Mouse (Mus musculus) embryonic facial prominence, embryonic 14.5 days (tissue): ENCODE data around the gene Olfr895. TPM values are rescaled to one million over a fixed set of nuclear protein-coding genes. Genes with fewer than 3 reads are reported as not detected.

Source experiments
- ATAC-seq: fragments of 200-750 bp; cut with Nextera tagmentation; 2 replicates; pipeline ENCODE4 v1.8.0; 2017; ENCODE audit warnings: low read depth, moderate number of reproducible peaks, moderate TSS enrichment
- DNase-seq: peaks from one replicate; pipeline ENCODE4 v3.0.0-alpha.2; 2015; ENCODE audit warnings: low spot score
- H3K27ac ChIP-seq: fragments of 300-500 bp; sonication (generic); replicated peaks from 2 replicates; pipeline ENCODE4 v1.5.1; 2014; ENCODE audit warnings: low read depth, mild to moderate bottlenecking, low read length, moderate library complexity
- H3K27me3 ChIP-seq: fragments of 300-500 bp; sonication (generic); replicated peaks from 2 replicates; pipeline ENCODE4 v1.6.1; 2014; ENCODE audit warnings: low read length; ENCODE audit not compliant: control insufficient read depth, insufficient read depth
- H3K36me3 ChIP-seq: fragments of 300-500 bp; sonication (generic); 2 replicates; pipeline ENCODE4 v1.6.1; 2014; ENCODE audit warnings: low read length, mixed read lengths; ENCODE audit not compliant: control insufficient read depth, insufficient read depth
- H3K4me1 ChIP-seq: fragments of 300-500 bp; sonication (generic); 2 replicates; pipeline ENCODE4 v1.6.1; 2014; ENCODE audit warnings: antibody characterized with exemption, low read length; ENCODE audit not compliant: control insufficient read depth, insufficient read depth
- H3K4me2 ChIP-seq: fragments of 300-500 bp; sonication (generic); 2 replicates; pipeline ENCODE4 v1.6.1; 2014; ENCODE audit warnings: low read depth, mild to moderate bottlenecking, low read length, moderate library complexity, mixed read lengths
- H3K4me3 ChIP-seq: fragments of 300-500 bp; sonication (generic); 2 replicates; pipeline ENCODE4 v1.5.1; 2014; ENCODE audit warnings: low read depth, mild to moderate bottlenecking, low read length
- H3K9ac ChIP-seq: fragments of 300-500 bp; sonication (generic); 2 replicates; pipeline ENCODE4 v1.6.1; 2014; ENCODE audit warnings: low read depth, mild to moderate bottlenecking, low read length, moderate library complexity, mixed read lengths
- H3K9me3 ChIP-seq: fragments of 300-500 bp; sonication (generic); 2 replicates; pipeline ENCODE4 v1.6.1; 2016; ENCODE audit warnings: low read length; ENCODE audit not compliant: control insufficient read depth
- WGBS: fragments of 180-500 bp; shearing (Covaris S2); extraction: QIAGEN DNeasy Blood & Tissue Kit; methylation state at CpG from one replicate; pipeline ENCODE4 v1.1.7; 2014; 5-methylcytosine and 5-hydroxymethylcytosine counted together
- polyA plus RNA-seq: library from polyadenylated mRNA; unstranded; fragments of >200 nt; fragmentation: Nextera tagmentation; extraction: Ambion mirVana; gene quantifications from 2 replicates; pipeline ENCODE4 v1.2.1, GENCODE M21; 2014

Olfr895 gene
- not detected in 2 replicates for polyA plus RNA-seq

DNA sequence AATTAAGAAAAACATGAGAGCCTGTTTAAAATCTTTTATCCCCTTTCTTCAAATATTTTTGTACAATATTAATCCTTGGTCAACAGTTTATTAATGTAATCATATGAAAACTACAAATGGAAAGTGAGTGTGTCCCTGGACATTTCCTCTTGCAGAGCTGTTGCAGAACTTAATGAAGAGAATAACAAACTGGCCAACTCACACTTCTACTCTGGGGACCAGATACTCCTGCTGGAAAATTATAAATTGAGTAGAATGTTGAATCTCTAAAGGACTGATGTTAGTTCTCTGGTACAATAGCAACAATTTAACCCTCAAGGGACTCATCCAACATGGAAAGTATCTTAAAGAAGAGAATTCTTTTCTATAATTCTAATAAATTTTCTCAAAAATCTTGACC, at the start of gene Olfr895:
Gene Olfr895, plus strand, starts transcription at position 301 of the 400 bp plus-strand sequence.
- H3K9me3 ChIP-seq: no peaks in the 10 kb centered on the region
- ATAC-seq (no peak), DNase-seq (no peak)

GRCm38 (mm10) chr9:38252474-38252873, 15.2 kb upstream of the Olfr895 start, which contains the start of gene Olfr143:
Gene Olfr143, plus strand, starts transcription at chr9:38252774.
- H3K27ac ChIP-seq: no peak within 1 kb of the TSS
- H3K27me3 ChIP-seq: no peaks in the 10 kb centered on the region
- H3K4me2 ChIP-seq: no peak within 1 kb of the TSS
- H3K4me1 ChIP-seq: no peaks in the 10 kb centered on the region
- no peak within 1 kb of the TSS for H3K4me3 ChIP-seq
- DNase-seq (no peak), ATAC-seq (no peak)
- no peak within 1 kb of the TSS for H3K9ac ChIP-seq
- H3K36me3 ChIP-seq: no peaks in the 10 kb centered on the region
- H3K9me3 ChIP-seq: no peaks in the 10 kb centered on the region

More for the DNA sequence above, at the start of gene Olfr895:
- Histone ChIP-seq H3K9ac (no peak within 1 kb of the TSS), H3K4me1 (no peaks in the 10 kb centered on the region), H3K36me3 (no peaks in the 10 kb centered on the region), H3K27ac (no peak within 1 kb of the TSS), H3K4me3 (no peak within 1 kb of the TSS), H3K27me3 (no peaks in the 10 kb centered on the region), H3K4me2 (no peak within 1 kb of the TSS)

DNA sequence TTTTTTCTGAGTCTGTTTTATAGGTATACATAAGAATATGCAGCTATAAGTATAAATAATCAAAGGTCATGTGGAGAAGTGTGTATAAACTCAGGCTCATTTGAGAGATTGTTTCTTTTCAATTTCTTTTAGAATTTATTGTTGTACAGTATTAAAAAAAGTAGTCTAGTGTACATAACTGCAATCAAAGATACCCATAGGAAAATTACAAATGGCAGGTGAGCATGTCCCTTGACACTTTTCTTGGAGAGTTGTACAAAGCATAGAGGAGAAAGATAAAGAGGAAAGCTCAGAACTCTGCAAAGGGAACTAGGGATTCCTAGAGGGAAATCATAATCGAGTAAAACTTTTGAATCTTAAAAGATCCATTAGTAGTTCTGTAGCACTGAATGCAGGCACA, 23.2 kb downstream of the Olfr895 start, which contains the start of gene Olfr896-ps1:
Gene Olfr896-ps1, plus strand, starts transcription at position 301 of the 400 bp plus-strand sequence.
- Histone ChIP-seq H3K27ac (no peak within 1 kb of the TSS), H3K4me3 (no peak within 1 kb of the TSS), H3K9ac (no peak within 1 kb of the TSS), H3K9me3 (no peaks in the 10 kb centered on the region), H3K4me1 (no peaks in the 10 kb centered on the region), H3K36me3 (no peaks in the 10 kb centered on the region), H3K27me3 (no peaks in the 10 kb centered on the region), H3K4me2 (no peak within 1 kb of the TSS)
- ATAC-seq (no peak), DNase-seq (no peak)
- 82% methylated on average over 1 of the region's 1 CpGs for WGBS

Other genes starting within 250 kb of the Olfr895 start
- not detected in 2 replicates for gene Olfr883, start 242.0 kb upstream of the Olfr895 start, polyA plus RNA-seq
- 0.13 and 0.14 TPM in 2 replicates for gene Olfr884, start 221.3 kb upstream of the Olfr895 start, polyA plus RNA-seq
- gene Olfr885, start 206.5 kb upstream of the Olfr895 start, polyA plus RNA-seq: not detected in 2 replicates
- 0.07 TPM in 1 of 2 replicates, not detected in the other for gene Olfr887, start 183.8 kb upstream of the Olfr895 start, polyA plus RNA-seq
- not detected in 2 replicates for gene Olfr888, start 159.7 kb upstream of the Olfr895 start, polyA plus RNA-seq
- gene Olfr889, start 152.7 kb upstream of the Olfr895 start, polyA plus RNA-seq: 0.04 TPM in 1 of 2 replicates, not detected in the other
- not detected in 2 replicates for gene Olfr890, start 125.3 kb upstream of the Olfr895 start, polyA plus RNA-seq
- not detected in 2 replicates for gene Olfr891, start 87.0 kb upstream of the Olfr895 start, polyA plus RNA-seq
- gene Olfr893, start 59.5 kb upstream of the Olfr895 start, polyA plus RNA-seq: not detected in 2 replicates
- 0.07 TPM in 1 of 2 replicates, not detected in the other for gene Olfr894, start 49.8 kb upstream of the Olfr895 start, polyA plus RNA-seq
- not detected in 2 replicates for gene Olfr143, start 15.1 kb upstream of the Olfr895 start, polyA plus RNA-seq
- not detected in 2 replicates for gene Olfr896-ps1, start 23.3 kb downstream of the Olfr895 start, polyA plus RNA-seq
- gene Olfr25, start 61.2 kb downstream of the Olfr895 start, polyA plus RNA-seq: 0.07 TPM in 1 of 2 replicates, not detected in the other
- not detected in 2 replicates for gene Olfr898, start 80.6 kb downstream of the Olfr895 start, polyA plus RNA-seq
- gene Olfr250, start 99.0 kb downstream of the Olfr895 start, polyA plus RNA-seq: 0.06 TPM in 1 of 2 replicates, not detected in the other
- not detected in 2 replicates for gene Olfr251, start 109.2 kb downstream of the Olfr895 start, polyA plus RNA-seq
- gene Olfr147, start 133.8 kb downstream of the Olfr895 start, polyA plus RNA-seq: not detected in 2 replicates
- not detected in 2 replicates for gene Olfr901, start 161.6 kb downstream of the Olfr895 start, polyA plus RNA-seq
- gene Olfr902, start 179.8 kb downstream of the Olfr895 start, polyA plus RNA-seq: not detected in 2 replicates
- gene Olfr904, start 195.3 kb downstream of the Olfr895 start, polyA plus RNA-seq: 0.06 TPM in 1 of 2 replicates, not detected in the other
- 0.13 TPM in 1 of 2 replicates, not detected in the other for gene Olfr905, start 203.3 kb downstream of the Olfr895 start, polyA plus RNA-seq
- gene Olfr906, start 219.2 kb downstream of the Olfr895 start, polyA plus RNA-seq: not detected in 2 replicates
- not detected in 2 replicates for gene Olfr907, start 227.9 kb downstream of the Olfr895 start, polyA plus RNA-seq